Mouse (Mus musculus) CH12.LX (cell line): ENCODE measurements around the gene Kpna6. TPM values are rescaled to one million over a fixed set of nuclear protein-coding genes. Genes with fewer than 3 reads are reported as not detected.

ENCODE experiments used
- DNase-seq: peaks from one replicate; pipeline ENCODE4 v3.0.0-alpha.2; 2013; ENCODE audit errors: extremely low read depth
- H3K27ac ChIP-seq: 2 replicates; pipeline ENCODE4 v1.5.1; 2012; ENCODE audit warnings: low read depth, mild to moderate bottlenecking, control low read depth, moderate library complexity; ENCODE audit not compliant: insufficient read depth
- H3K27me3 ChIP-seq: replicated peaks from 2 replicates; pipeline ENCODE3; 2012; ENCODE audit warnings: inconsistent platforms
- H3K36me3 ChIP-seq, 2 experiments: replicated peaks in 1 of 2; 2 replicates each; pipeline versions ENCODE3 to v1.6.1; 2012; ENCODE audit warnings: inconsistent platforms in 1 of 2, low read length in 1 of 2, mild to moderate bottlenecking in 1 of 2, mixed read lengths in 1 of 2, moderate library complexity in 1 of 2; ENCODE audit not compliant: control insufficient read depth in 1 of 2, insufficient read depth in 1 of 2
- H3K4me1 ChIP-seq, 2 experiments: 2 replicates each; pipeline ENCODE4 v1.6.1; 2012; ENCODE audit warnings: inconsistent platforms in 1 of 2, moderate library complexity in 1 of 2; ENCODE audit not compliant: insufficient read depth in 2 of 2, control insufficient read depth in 1 of 2
- H3K4me2 ChIP-seq: 2 replicates; pipeline ENCODE4 v1.6.1; 2012; ENCODE audit warnings: low read depth, mild to moderate bottlenecking, control low read depth; ENCODE audit not compliant: poor library complexity, insufficient read depth, severe bottlenecking
- H3K4me3 ChIP-seq, 3 experiments: fragments of 150-350 bp in 1 of 3; sonication (generic) in 1 of 3; replicated peaks in 1 of 3; 2 replicates each; pipeline versions ENCODE3 to v1.5.1; 2011 to 2012; ENCODE audit warnings: low read depth in 2 of 3, low read length in 2 of 3, mild to moderate bottlenecking in 2 of 3, moderate library complexity in 2 of 3, control low read depth in 1 of 3, improper control_type of control experiment in 1 of 3, inconsistent platforms in 1 of 3, mixed read lengths in 1 of 3; ENCODE audit not compliant: poor library complexity in 1 of 3
- H3K79me2 ChIP-seq: replicated peaks from 2 replicates; pipeline ENCODE4 v1.6.1; 2012; ENCODE audit warnings: mild to moderate bottlenecking, moderate library complexity; ENCODE audit not compliant: control insufficient read depth, poor library complexity, insufficient read depth, severe bottlenecking; ENCODE audit errors: extremely low read depth
- H3K9ac ChIP-seq: 2 replicates; pipeline ENCODE4 v1.6.1; 2012; ENCODE audit warnings: low read depth, mild to moderate bottlenecking, control low read depth, moderate library complexity; ENCODE audit not compliant: insufficient read depth
- H3K9me3 ChIP-seq: replicated peaks from 2 replicates; pipeline ENCODE3; 2012; ENCODE audit warnings: low read length, inconsistent platforms, mixed read lengths
- BHLHE40 ChIP-seq: IDR thresholded peaks from 2 replicates; pipeline ENCODE4 v1.6.1; 2011; ENCODE audit warnings: mild to moderate bottlenecking, low read depth, low read length, improper control_type of control experiment
- CHD1 ChIP-seq: IDR thresholded peaks from 2 replicates; pipeline ENCODE4 v1.6.1; 2012; ENCODE audit warnings: low read depth, low read length, improper control_type of control experiment, inconsistent platforms
- CHD2 ChIP-seq: IDR thresholded peaks from 2 replicates; pipeline ENCODE4 v1.6.1; 2011; ENCODE audit warnings: low read length, improper control_type of control experiment
- CTCF ChIP-seq, 2 experiments: IDR thresholded peaks in 1 of 2; conservative IDR thresholded peaks in 1 of 2; 2 replicates each; pipeline ENCODE4 v1.5.1; 2011 to 2012; ENCODE audit warnings: low read depth in 2 of 2, low read length in 2 of 2, improper control_type of control experiment in 1 of 2, inconsistent platforms in 1 of 2, mild to moderate bottlenecking in 1 of 2, moderate library complexity in 1 of 2
- ELF1 ChIP-seq: IDR thresholded peaks from 2 replicates; pipeline ENCODE4 v1.6.1; 2014; ENCODE audit warnings: low read depth, mild to moderate bottlenecking, inconsistent platforms, low read length, improper control_type of control experiment
- ETS1 ChIP-seq: conservative IDR thresholded peaks from 2 replicates; pipeline ENCODE4 v1.6.1; 2012; ENCODE audit warnings: low read depth, mild to moderate bottlenecking, inconsistent platforms, low read length, improper control_type of control experiment, moderate library complexity
- GABPA ChIP-seq: IDR thresholded peaks from 2 replicates; pipeline ENCODE4 v1.6.1; 2012; ENCODE audit warnings: low read depth, low read length, improper control_type of control experiment, inconsistent platforms; ENCODE audit not compliant: insufficient replicate concordance
- HCFC1 ChIP-seq: IDR thresholded peaks from 2 replicates; pipeline ENCODE4 v1.6.1; 2012; ENCODE audit warnings: low read depth, mild to moderate bottlenecking, inconsistent platforms, low read length, improper control_type of control experiment
- JUN ChIP-seq: IDR thresholded peaks from 2 replicates; pipeline ENCODE4 v1.6.1; 2011; ENCODE audit warnings: low read depth, mild to moderate bottlenecking, low read length, improper control_type of control experiment, moderate library complexity; ENCODE audit not compliant: insufficient read depth
- JUND ChIP-seq: conservative IDR thresholded peaks from 2 replicates; pipeline ENCODE4 v1.6.1; 2011; ENCODE audit warnings: low read depth, low read length, improper control_type of control experiment
- MAX ChIP-seq: IDR thresholded peaks from 2 replicates; pipeline ENCODE4 v1.6.1; 2011; ENCODE audit warnings: low read length, improper control_type of control experiment
- MAZ ChIP-seq: IDR thresholded peaks from 2 replicates; pipeline ENCODE4 v1.6.1; 2012; ENCODE audit warnings: low read depth, mild to moderate bottlenecking, inconsistent platforms, low read length, improper control_type of control experiment, moderate library complexity
- MEF2A ChIP-seq: IDR thresholded peaks from 2 replicates; pipeline ENCODE4 v1.6.1; 2014; ENCODE audit warnings: low read depth, mild to moderate bottlenecking, inconsistent platforms, low read length, improper control_type of control experiment, borderline replicate concordance
- MXI1 ChIP-seq: IDR thresholded peaks from 2 replicates; pipeline ENCODE4 v1.6.1; 2011; ENCODE audit warnings: mild to moderate bottlenecking, low read depth, low read length, improper control_type of control experiment
- NELFE ChIP-seq: IDR thresholded peaks from 2 replicates; pipeline ENCODE4 v1.6.1; 2011; ENCODE audit warnings: low read depth, low read length, improper control_type of control experiment
- PAX5 ChIP-seq: IDR thresholded peaks from 2 replicates; pipeline ENCODE4 v1.6.1; 2012; ENCODE audit warnings: low read length, inconsistent platforms, mixed read lengths
- POLR2AphosphoS2 ChIP-seq: IDR thresholded peaks from 2 replicates; pipeline ENCODE4 v1.6.1; 2011; ENCODE audit warnings: low read depth, low read length, improper control_type of control experiment
- RAD21 ChIP-seq: IDR thresholded peaks from 2 replicates; pipeline ENCODE4 v1.6.1; 2011; ENCODE audit warnings: low read depth, mild to moderate bottlenecking, low read length, improper control_type of control experiment, moderate library complexity
- RCOR1 ChIP-seq: conservative IDR thresholded peaks from 2 replicates; pipeline ENCODE4 v1.6.1; 2012; ENCODE audit warnings: low read depth, mild to moderate bottlenecking, inconsistent platforms, low read length, improper control_type of control experiment
- SMC3 ChIP-seq: IDR thresholded peaks from 2 replicates; pipeline ENCODE4 v1.6.1; 2011; ENCODE audit warnings: low read depth, low read length, improper control_type of control experiment
- TBP ChIP-seq: conservative IDR thresholded peaks from 2 replicates; pipeline ENCODE4 v1.6.1; 2011; ENCODE audit warnings: low read depth, low read length, improper control_type of control experiment
- TCF12 ChIP-seq: IDR thresholded peaks from 2 replicates; pipeline ENCODE4 v1.6.1; 2014; ENCODE audit warnings: low read depth, mild to moderate bottlenecking, inconsistent platforms, low read length, improper control_type of control experiment
- UBTF ChIP-seq: IDR thresholded peaks from 2 replicates; pipeline ENCODE4 v1.6.1; 2012; ENCODE audit warnings: low read depth, mild to moderate bottlenecking, inconsistent platforms, low read length, improper control_type of control experiment, moderate library complexity
- USF1 ChIP-seq: IDR thresholded peaks from 2 replicates; pipeline ENCODE4 v1.6.1; 2014; ENCODE audit warnings: low read depth, mild to moderate bottlenecking, inconsistent platforms, low read length, improper control_type of control experiment
- ZC3H11A ChIP-seq: IDR thresholded peaks from 2 replicates; pipeline ENCODE4 v1.6.1; 2012; ENCODE audit warnings: low read depth, mild to moderate bottlenecking, inconsistent platforms, low read length, improper control_type of control experiment
- ZKSCAN1 ChIP-seq: IDR thresholded peaks from 2 replicates; pipeline ENCODE4 v1.6.1; 2012; ENCODE audit warnings: low read depth, inconsistent platforms, low read length, improper control_type of control experiment, borderline replicate concordance
- ZMIZ1 ChIP-seq: IDR thresholded peaks from 2 replicates; pipeline ENCODE4 v1.6.1; 2012; ENCODE audit warnings: low read depth, mild to moderate bottlenecking, inconsistent platforms, low read length, improper control_type of control experiment
- ZNF384 ChIP-seq: IDR thresholded peaks from 2 replicates; pipeline ENCODE4 v1.6.1; 2012; ENCODE audit warnings: low read depth, low read length, improper control_type of control experiment, inconsistent platforms
- dilution Hi-C: fragments of 300-500 bp; cut with MboI; formaldehyde crosslinking; loops from 2 replicates; pipeline ENCODE4 v1.14.3; 2020; ENCODE audit warnings: low sequenced_read_pairs; ENCODE audit not compliant: extremely low pct_unique_long_range_greater_than_20kb, extremely low pct_ligation_motif_present
- in situ Hi-C: fragments of 300-500 bp; cut with MboI; formaldehyde crosslinking; loops from 3 replicates; pipeline ENCODE4 v1.14.3; 2019; ENCODE audit warnings: low sequenced_read_pairs, low pct_ligation_motif_present, low pct_unique_long_range_greater_than_20kb, mixed read lengths
- polyA plus RNA-seq: library from polyadenylated mRNA; unstranded; fragments of >175 nt; gene quantifications from 2 replicates; pipeline ENCODE4 v1.2.1, GENCODE M21; 2012; ENCODE audit warnings: low read depth; ENCODE audit not compliant: insufficient read length
- total RNA-seq, 2 experiments: library from RNA; depleted of rRNA; stranded (reverse); fragments of 300-350 nt in 1 of 2; fragments of >200 nt in 1 of 2; gene quantifications; 2 replicates each; pipeline ENCODE4 v1.2.3; 2012 to 2014

The Kpna6 gene
- total and polyA plus RNA-seq, 3 experiments: 17.3 to 25.8 (median 19.6) TPM

DNA sequence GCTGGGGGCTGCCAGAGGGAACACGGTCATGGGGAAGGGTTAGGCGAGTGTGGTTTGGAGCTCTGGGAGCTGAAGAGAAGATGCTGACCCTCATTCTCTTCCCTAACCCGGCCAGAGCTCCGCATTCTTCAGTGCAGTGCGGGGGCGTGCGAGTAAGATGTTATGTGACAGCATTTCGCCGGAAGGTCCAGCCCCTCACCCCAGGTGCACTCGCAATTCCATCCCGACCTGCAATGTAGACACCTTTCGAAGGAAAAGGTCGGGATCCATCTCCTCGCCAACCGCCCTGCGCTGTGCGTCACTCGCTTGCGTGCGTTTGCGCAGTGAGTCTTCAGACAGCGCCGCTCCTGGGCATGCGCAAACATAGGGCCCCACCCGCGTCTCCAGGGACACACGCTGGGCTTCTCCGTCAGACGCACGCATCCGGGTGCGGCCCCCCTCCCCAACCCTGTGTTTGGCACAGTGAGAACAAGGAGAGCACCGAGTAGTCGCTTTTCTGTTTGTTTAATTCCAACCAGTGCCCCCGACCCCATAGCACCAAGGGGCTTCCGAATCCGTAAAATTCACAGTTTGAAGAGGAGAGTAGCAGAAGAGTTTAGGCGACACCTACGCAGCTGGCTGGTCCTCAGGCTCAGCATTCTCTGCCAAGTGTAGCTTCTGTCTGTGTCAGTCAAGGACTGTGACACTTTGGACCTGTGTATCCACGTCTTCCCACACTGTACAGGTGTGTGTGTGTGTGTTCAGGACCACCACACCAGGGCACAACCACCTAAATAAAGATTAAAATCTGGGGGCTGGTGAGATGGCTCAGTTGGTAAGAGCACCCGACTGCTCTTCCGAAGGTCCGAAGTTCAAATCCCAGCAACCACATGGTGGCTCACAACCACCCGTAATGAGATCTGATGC is 53.5 kb downstream of the Kpna6 start, which contains the start of gene Iqcc (continued):
- TF ChIP-seq JUN (no peak), MAZ (0 out of 2 replicates have a peak, but pooled peaks have one; percentile 57), ELF1 (peak; percentile 72), RAD21 (no peak), MXI1 (peak; percentile 28; the same call in 1 of the 2 replicates), CHD2 (peak; percentile 53; the same call in 1 of the 2 replicates), UBTF (no peak), GABPA (no peak), TBP (0 out of 2 replicates have a peak, but pooled peaks have one; percentile 51), CHD1 (no peak), ZNF384 (no peak), ZKSCAN1 (peak; percentile 87), POLR2AphosphoS2 (peak; percentile 95), MAX (peak; percentile 29; the same call in 1 of the 2 replicates), CTCF (conservative IDR thresholded peaks at IDR 0.05 in 1 of 2, IDR thresholded peaks at IDR 0.05 in 1 of 2; ENCODE audit: low read depth in 2 of 2, low read length in 2 of 2) (peak in 1 of 2 experiments; percentile 13; a peak in 1 of 4 replicates), ZMIZ1 (peak; percentile 84), ETS1 (no peak), RCOR1 (0 out of 2 replicates have a peak, but pooled peaks have one; percentile 38), BHLHE40 (no peak)

- no peak overlapping the region for H3K27ac ChIP-seq
- no peaks in the 10 kb centered on the region for H3K27me3 ChIP-seq
- no peak for DNase-seq
- dilution Hi-C loops: no loop called here
- no peak for TF ChIP-seq NELFE
- no peak for TF ChIP-seq ELF1
- no peak for TF ChIP-seq USF1
- no peak for TF ChIP-seq MEF2A
- TF ChIP-seq MXI1: no peak
- TF ChIP-seq JUN: no peak
- TF ChIP-seq ZKSCAN1: no peak
- TF ChIP-seq JUND: no peak
- TF ChIP-seq SMC3: no peak
- no peak for TF ChIP-seq GABPA
- TF ChIP-seq TCF12: no peak
- no peak for TF ChIP-seq UBTF
- no peak for TF ChIP-seq PAX5
- no peak for TF ChIP-seq HCFC1
- TF ChIP-seq ZC3H11A: no peak
- TF ChIP-seq POLR2AphosphoS2: no peak
- H3K4me1 ChIP-seq: peaks cover 7 to 49% of the 10 kb centered on the region in 2 experiments
- peaks cover 23 to 56% of the 10 kb centered on the region in 2 experiments for H3K36me3 ChIP-seq
- no peaks in the 10 kb centered on the region for H3K9me3 ChIP-seq
- H3K9ac ChIP-seq: peak overlapping the region; percentile 93; the same call in 1 of the 2 replicates
- peak overlapping the region; percentile 45; the same call in 1 of the 2 replicates for H3K4me2 ChIP-seq
- H3K4me3 ChIP-seq: peak overlapping the region; percentile 74 to 76 (median 75)
- no peaks in the 10 kb centered on the region for H3K79me2 ChIP-seq
- in situ Hi-C loops: loop anchor here (25.0 kb wide), 1 partner anchor 256 kb away; no protein-coding TSS in a partner anchor
These were observed 54.5 kb downstream of the Kpna6 start for GRCm38 (mm10) chr4:129618031-129618430.
